Mouse (Mus musculus) hematopoietic stem cell, adult 5-6 weeks (primary cell): ENCODE measurements around the gene Ttc33. TPM values are rescaled to one million over a fixed set of nuclear protein-coding genes. Genes with fewer than 3 reads are reported as not detected.
"Not testable (repeated sequence)": the region's sequence is repeated elsewhere in the genome, so short reads cannot be mapped to it uniquely, and the experiment has no call there.

ENCODE experiments used
- ATAC-seq, 2 experiments: fragments of 125-278 bp in 1 of 2; replicated peaks in 1 of 2; 2 replicates each; pipeline ENCODE4 v1.8.0; 2016 to 2017; ENCODE audit warnings: inconsistent platforms in 2 of 2, mild to moderate bottlenecking in 2 of 2, moderate number of reproducible peaks in 2 of 2, low read depth in 1 of 2, moderate TSS enrichment in 1 of 2; ENCODE audit not compliant: low FRiP score in 2 of 2, poor library complexity in 2 of 2, severe bottlenecking in 2 of 2, insufficient read depth in 1 of 2, low TSS enrichment in 1 of 2
- total RNA-seq: library from RNA; stranded (forward); fragments of 172-1452, 232-1000 nt; gene quantifications from 2 replicates; pipeline ENCODE4 v1.2.3, GENCODE M21; 2017

Ttc33 gene
- total RNA-seq, 1 experiment from 2014 or later = 76.6 TPM

- no peak for ATAC-seq
These were observed 26.5 kb upstream of the Ttc33 start for GRCm38 (mm10) chr15:5158827-5159226.

GRCm38 (mm10) chr15:5165121-5165773, 20.1 kb upstream of the Ttc33 start:
- no peak for ATAC-seq

- ATAC-seq = peak; percentile 83 to 87
These were observed 12.0 kb upstream of the Ttc33 start for GRCm38 (mm10) chr15:5173217-5173820.

GRCm38 (mm10) chr15:5184668-5185330, 526 bp upstream of the Ttc33 start:
- ATAC-seq = no peak; a peak in 1 of 4 replicates

- no peak for ATAC-seq
These were observed 959 bp downstream of the Ttc33 start for GRCm38 (mm10) chr15:5186293-5186675.

- no peak for ATAC-seq
These were observed 1.8 kb downstream of the Ttc33 start for GRCm38 (mm10) chr15:5187116-5187515.

GRCm38 (mm10) chr15:5188029-5188428, 2.7 kb downstream of the Ttc33 start:
- ATAC-seq = peak in 1 of 2 experiments; percentile 34; a peak in 1 of 4 replicates

- ATAC-seq = no peak
These were observed 4.3 kb downstream of the Ttc33 start for GRCm38 (mm10) chr15:5189504-5190093.

- no peak; a peak in 1 of 4 replicates for ATAC-seq
These were observed 8.5 kb downstream of the Ttc33 start for GRCm38 (mm10) chr15:5193833-5194232.

GRCm38 (mm10) chr15:5194446-5194845, 9.1 kb downstream of the Ttc33 start:
- ATAC-seq = no peak

GRCm38 (mm10) chr15:5194931-5195330, 9.6 kb downstream of the Ttc33 start:
- no peak for ATAC-seq

- peak; percentile 55 to 63 for ATAC-seq
These were observed 10.7 kb downstream of the Ttc33 start for GRCm38 (mm10) chr15:5195987-5196514.

GRCm38 (mm10) chr15:5196691-5197090, 11.4 kb downstream of the Ttc33 start:
- no peak for ATAC-seq

GRCm38 (mm10) chr15:5205222-5205621, 19.9 kb downstream of the Ttc33 start:
- ATAC-seq = no peak

- ATAC-seq = no peak
These were observed 23.8 kb downstream of the Ttc33 start for GRCm38 (mm10) chr15:5209116-5209515.

- no peak for ATAC-seq
These were observed 35.2 kb downstream of the Ttc33 start for GRCm38 (mm10) chr15:5220491-5220890.

GRCm38 (mm10) chr15:5230746-5231145, 45.4 kb downstream of the Ttc33 start:
- ATAC-seq = not testable (repeated sequence)

- no peak for ATAC-seq
These were observed 49.3 kb downstream of the Ttc33 start for GRCm38 (mm10) chr15:5234659-5235058.
